9 mouse cellular contexts compared by ENCODE assay signal in genomic region chr2:163716853-163717252, GRCm38 (mm10). TPM values are rescaled to one million over a fixed set of nuclear protein-coding genes. Genes with fewer than 3 reads are reported as not detected.
DNase-seq lines count a peak whose midpoint lies in the region; ATAC-seq and TF ChIP-seq lines count a peak whose summit lies in the region.
"Had no signal": no experiment of that assay in that cellular context is flagged by ENCODE, and none has a peak within 500 bp of the region (broad histone marks: within the 10 kb centered on the region; RNA-seq: fewer than 3 reads in every experiment).

No protein-coding gene starts in this region.

- H3K79me2 ChIP-seq in CH12.LX (replicated peaks; ENCODE audit: control insufficient read depth, extremely low read depth, insufficient read depth, poor library complexity, severe bottlenecking): peaks cover 73% of the 10 kb centered on the region

- no peaks in the 10 kb centered on the region for H3K9me3 ChIP-seq in heart, embryonic 11.5 days (replicated peaks; ENCODE audit: control insufficient read depth, low read length)
- no peaks in the 10 kb centered on the region for H3K9me3 ChIP-seq in CH12.LX (replicated peaks; ENCODE audit: low read length)
- H3K9me3 ChIP-seq in embryonic facial prominence, embryonic 14.5 days (ENCODE audit: control insufficient read depth, low read length): no peaks in the 10 kb centered on the region
- no peaks in the 10 kb centered on the region for H3K9me3 ChIP-seq in limb, embryonic 15.5 days

- WGBS in heart, embryonic 11.5 days (ENCODE audit: insufficient replicate concordance): 23% methylated on average over 6 of the region's 6 CpGs
- 15% methylated on average over 6 of the region's 6 CpGs for WGBS in embryonic facial prominence, embryonic 14.5 days
- 16% methylated on average over 6 of the region's 6 CpGs for WGBS in limb, embryonic 15.5 days

- no peaks in the 10 kb centered on the region for H3K27me3 ChIP-seq in heart, embryonic 11.5 days (ENCODE audit: control insufficient read depth, insufficient read depth, low read length)
- H3K27me3 ChIP-seq in CH12.LX (replicated peaks): no peaks in the 10 kb centered on the region
- no peaks in the 10 kb centered on the region for H3K27me3 ChIP-seq in embryonic facial prominence, embryonic 14.5 days (replicated peaks; ENCODE audit: control insufficient read depth, insufficient read depth, low read length)
- H3K27me3 ChIP-seq in limb, embryonic 15.5 days: no peaks in the 10 kb centered on the region

- 0 out of 2 replicates have a peak, but pooled peaks have one; percentile 51 for TF ChIP-seq EP300 in CH12.LX (IDR thresholded peaks at IDR 0.05; ENCODE audit: low read length)

- H3K27ac ChIP-seq in heart, embryonic 11.5 days (ENCODE audit: low read depth, low read length): peak overlapping the region; percentile 84
- H3K27ac ChIP-seq in CH12.LX (ENCODE audit: insufficient read depth, low read depth): peak overlapping the region; percentile 84
- peak overlapping the region; percentile 65; the same call in 1 of the 2 replicates for H3K27ac ChIP-seq in embryonic facial prominence, embryonic 14.5 days (replicated peaks; ENCODE audit: low read depth, low read length)
- H3K27ac ChIP-seq in limb, embryonic 15.5 days: peak overlapping the region; percentile 28; the same call in 1 of the 2 replicates

- peaks cover 37% of the 10 kb centered on the region for H3K4me1 ChIP-seq in heart, embryonic 11.5 days (ENCODE audit: control insufficient read depth, insufficient read depth, low read length)
- H3K4me1 ChIP-seq in CH12.LX (ENCODE audit: control insufficient read depth in 1 of 2, insufficient read depth in 2 of 2): peaks cover 44 to 78% of the 10 kb centered on the region in 2 experiments
- H3K4me1 ChIP-seq in embryonic facial prominence, embryonic 14.5 days (ENCODE audit: control insufficient read depth, insufficient read depth, low read length): peaks cover 13% of the 10 kb centered on the region
- H3K4me1 ChIP-seq in limb, embryonic 15.5 days: peaks cover 15% of the 10 kb centered on the region

- H3K9ac ChIP-seq in heart, embryonic 11.5 days (ENCODE audit: low read depth, low read length): peak overlapping the region; percentile 47; the same call in 1 of the 2 replicates
- peak overlapping the region; percentile 10; the same call in 1 of the 2 replicates for H3K9ac ChIP-seq in CH12.LX (ENCODE audit: insufficient read depth, low read depth)
- H3K9ac ChIP-seq in embryonic facial prominence, embryonic 14.5 days (ENCODE audit: low read depth, low read length): no peak overlapping the region
- no peak overlapping the region for H3K9ac ChIP-seq in limb, embryonic 15.5 days

- H3K4me3 ChIP-seq in heart, embryonic 11.5 days (ENCODE audit: low read depth, low read length): no peak overlapping the region
- no peak overlapping the region for H3K4me3 ChIP-seq in CH12.LX (replicated peaks in 1 of 3; ENCODE audit: low read depth in 2 of 3, low read length in 2 of 3, poor library complexity in 1 of 3)
- no peak overlapping the region for H3K4me3 ChIP-seq in embryonic facial prominence, embryonic 14.5 days (ENCODE audit: low read depth, low read length)
- H3K4me3 ChIP-seq in limb, embryonic 15.5 days: no peak overlapping the region

- no peak for TF ChIP-seq POLR2A in CH12.LX (IDR thresholded peaks at IDR 0.05; ENCODE audit: low read depth, low read length)

- ATAC-seq in heart, embryonic 11.5 days (replicated peaks; ENCODE audit: insufficient number of reproducible peaks, low FRiP score, low TSS enrichment): no peak
- peak; percentile 21 for ATAC-seq in embryonic facial prominence, embryonic 14.5 days (ENCODE audit: low read depth)
- ATAC-seq in limb, embryonic 15.5 days (ENCODE audit: insufficient number of reproducible peaks, low FRiP score, low TSS enrichment, low read depth): no peak

- in situ Hi-C loops in CH12.LX (cut with MboI; ENCODE audit: low pct_ligation_motif_present, low pct_unique_long_range_greater_than_20kb, low sequenced_read_pairs): loop anchor here (5.0 kb wide), 2 partner anchors 70 to 110 kb away; partner anchors contain the start of gene Serinc3

- peaks cover 3% of the 10 kb centered on the region; the same call in 1 of the 2 replicates for H3K36me3 ChIP-seq in heart, embryonic 11.5 days (ENCODE audit: control insufficient read depth, insufficient read depth, low read length)
- H3K36me3 ChIP-seq in CH12.LX (replicated peaks in 1 of 2; ENCODE audit: control insufficient read depth in 1 of 2, insufficient read depth in 1 of 2, low read length in 1 of 2): peaks cover 21 to 88% of the 10 kb centered on the region in 2 experiments
- H3K36me3 ChIP-seq in embryonic facial prominence, embryonic 14.5 days (ENCODE audit: control insufficient read depth, insufficient read depth, low read length): no peaks in the 10 kb centered on the region
- peaks cover 6% of the 10 kb centered on the region for H3K36me3 ChIP-seq in limb, embryonic 15.5 days

- TF ChIP-seq CTCF in CH12.LX (conservative IDR thresholded peaks at IDR 0.05 in 1 of 2, IDR thresholded peaks at IDR 0.05 in 1 of 2; ENCODE audit: low read depth in 2 of 2, low read length in 2 of 2): no peak

- TF ChIP-seq RAD21 in CH12.LX (IDR thresholded peaks at IDR 0.05; ENCODE audit: low read depth, low read length): no peak

- H3K4me2 ChIP-seq in heart, embryonic 11.5 days: peak overlapping the region; percentile 22
- peak overlapping the region; percentile 47 for H3K4me2 ChIP-seq in CH12.LX (ENCODE audit: insufficient read depth, low read depth, poor library complexity, severe bottlenecking)
- H3K4me2 ChIP-seq in embryonic facial prominence, embryonic 14.5 days (ENCODE audit: low read depth, low read length): no peak overlapping the region
- no peak overlapping the region for H3K4me2 ChIP-seq in limb, embryonic 15.5 days

- dilution Hi-C loops in CH12.LX (cut with MboI; ENCODE audit: extremely low pct_ligation_motif_present, extremely low pct_unique_long_range_greater_than_20kb, low sequenced_read_pairs): no loop called here

- no peak for DNase-seq in heart, adult 9 months (ENCODE audit: low spot score in 2 of 2)
- DNase-seq in CH12.LX (ENCODE audit: extremely low read depth): no peak
- peak; percentile 90 for DNase-seq in embryonic facial prominence, embryonic 14.5 days (ENCODE audit: low spot score)
- no peak for DNase-seq in cerebellum, adult 8-10 months
- no peak for DNase-seq in ovary, postnatal 14 days (ENCODE audit: low spot score)
- no peak for DNase-seq in frontal cortex, postnatal 10 days (ENCODE audit: low spot score in 2 of 2)
- DNase-seq: gastrocnemius, postnatal 10 days had no signal

TF ChIP-seq in CH12.LX, 34 proteins besides CTCF, POLR2A, EP300 and RAD21:
- TF ChIP-seq RCOR1 (conservative IDR thresholded peaks at IDR 0.05; ENCODE audit: low read depth, low read length): no peak
- 0 out of 2 replicates have a peak, but pooled peaks have one; percentile 15 for TF ChIP-seq ETS1 (conservative IDR thresholded peaks at IDR 0.05; ENCODE audit: low read depth, low read length)
- TF ChIP-seq MXI1 (IDR thresholded peaks at IDR 0.05; ENCODE audit: low read depth, low read length): no peak
- no peak for TF ChIP-seq MAX (IDR thresholded peaks at IDR 0.05; ENCODE audit: low read length)
- no peak for TF ChIP-seq ELF1 (IDR thresholded peaks at IDR 0.05; ENCODE audit: low read depth, low read length)
- no peak for TF ChIP-seq USF1 (IDR thresholded peaks at IDR 0.05; ENCODE audit: low read depth, low read length)
- 0 out of 2 replicates have a peak, but pooled peaks have one; percentile 7 for TF ChIP-seq MEF2A (IDR thresholded peaks at IDR 0.05; ENCODE audit: borderline replicate concordance, low read depth, low read length)
- peak; percentile 91 for TF ChIP-seq TCF12 (IDR thresholded peaks at IDR 0.05; ENCODE audit: low read depth, low read length)
- TF ChIP-seq IRF4 (IDR thresholded peaks at IDR 0.05; ENCODE audit: low read depth, low read length): 0 out of 2 replicates have a peak, but pooled peaks have one; percentile 13
- no peak for TF ChIP-seq ZKSCAN1 (IDR thresholded peaks at IDR 0.05; ENCODE audit: borderline replicate concordance, low read depth, low read length)

RNA-seq across cellular contexts. Expression of gene Ada, which starts 33.2 kb away (rescaled TPM):
- 3.8 and 4.3 TPM in 2 replicates for polyA plus RNA-seq in heart, embryonic 11.5 days (2014; fragmentation: Nextera tagmentation; extraction: Ambion mirVana)
- 18.0 and 23.4 TPM in 2 replicates for total RNA-seq in CH12.LX (2012; rRNA removed)
- 21.8 and 24.0 TPM in 2 replicates for total RNA-seq in CH12.LX (2014; rRNA removed)
- polyA plus RNA-seq in CH12.LX (2012; ENCODE audit: insufficient read length, low read depth): 19.9 and 21.1 TPM in 2 replicates
- polyA plus RNA-seq in embryonic facial prominence, embryonic 14.5 days (2014; fragmentation: Nextera tagmentation; extraction: Ambion mirVana): 7.2 and 10.4 TPM in 2 replicates
- polyA plus RNA-seq in limb, embryonic 15.5 days (2015; fragmentation: Nextera tagmentation; extraction: Ambion mirVana): 9.0 and 9.9 TPM in 2 replicates

RNA-seq across cellular contexts. Expression of gene Pkig, which starts 58.7 kb away (rescaled TPM):
- polyA plus RNA-seq in heart, embryonic 11.5 days (2014; fragmentation: Nextera tagmentation; extraction: Ambion mirVana): 249 and 252 TPM in 2 replicates
- total RNA-seq in CH12.LX (2012; rRNA removed): 225 and 253 TPM in 2 replicates
- total RNA-seq in CH12.LX (2014; rRNA removed): 227 and 228 TPM in 2 replicates
- polyA plus RNA-seq in CH12.LX (2012; ENCODE audit: insufficient read length, low read depth): 364 and 473 TPM in 2 replicates
- 153 and 165 TPM in 2 replicates for polyA plus RNA-seq in embryonic facial prominence, embryonic 14.5 days (2014; fragmentation: Nextera tagmentation; extraction: Ambion mirVana)
- 119 and 151 TPM in 2 replicates for polyA plus RNA-seq in limb, embryonic 15.5 days (2015; fragmentation: Nextera tagmentation; extraction: Ambion mirVana)

Comparison
In these comparisons a context has a peak if more than half of its experiments do, and no peak if none do; other contexts are left out.
1. H3K27ac ChIP-seq: peak in every context shown above with its lines; median percentile 84 in heart, embryonic 11.5 days; 84 in CH12.LX; 65 in embryonic facial prominence, embryonic 14.5 days; 28 in limb, embryonic 15.5 days.
2. H3K4me2 ChIP-seq: peak in heart, embryonic 11.5 days (single experiment) and CH12.LX (single experiment); none in embryonic facial prominence, embryonic 14.5 days (single experiment) and limb, embryonic 15.5 days (single experiment).
3. H3K9ac ChIP-seq: peak in heart, embryonic 11.5 days (single experiment) and CH12.LX (single experiment); none in embryonic facial prominence, embryonic 14.5 days (single experiment) and limb, embryonic 15.5 days (single experiment).